Mouse (Mus musculus) bone marrow macrophage, adult 2 months (primary cell): Measurements from ENCODE around the gene Slc26a8.

Source experiments
- CTCF ChIP-seq: IDR thresholded peaks from 2 replicates; pipeline ENCODE4 v1.5.1; 2012; ENCODE audit warnings: low read depth, mild to moderate bottlenecking, low read length, moderate library complexity
- POLR2A ChIP-seq: IDR thresholded peaks from 2 replicates; pipeline ENCODE4 v1.6.1; 2012; ENCODE audit warnings: mild to moderate bottlenecking, low read depth, low read length, borderline replicate concordance

DNA sequence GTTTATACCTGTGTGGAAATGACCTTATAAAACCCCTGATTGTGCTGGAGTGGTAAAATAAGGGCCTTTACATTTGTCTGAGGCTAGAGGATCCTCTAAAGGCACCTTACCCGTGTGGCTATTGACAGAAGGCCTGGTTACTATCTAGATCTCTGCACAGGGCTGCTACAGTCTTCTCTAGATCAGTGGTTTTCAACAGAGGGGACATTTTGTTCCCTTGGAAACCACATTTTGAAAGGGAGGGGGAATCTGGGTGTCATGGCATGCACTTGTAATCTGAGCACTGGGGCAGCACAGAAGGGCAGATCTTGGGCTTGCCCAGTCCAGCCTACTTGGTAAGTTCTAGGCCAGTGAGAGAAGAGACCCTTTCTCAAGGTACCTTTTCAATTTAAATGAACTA is 16.7 kb upstream of the Slc26a8 start:
- TF ChIP-seq CTCF (no peak), POLR2A (no peak)
